Mouse (Mus musculus) heart, postnatal 0 days (tissue): ENCODE measurements at regions not wholly inside any gene's neighbourhood (a gene's known extent, or its start where the extent isn't known, plus 50 kb on each side); places are given as distances from the start of the nearest gene placed in this dataset.
"Not testable (repeated sequence)": the region's sequence is repeated elsewhere in the genome, so short reads cannot be mapped to it uniquely, and the experiment has no call there.

Experiments used
- ATAC-seq: fragments of 200-750 bp; cut with Nextera tagmentation; 2 replicates; pipeline ENCODE4 v1.8.0; 2017; ENCODE audit warnings: low read depth, moderate number of reproducible peaks, moderate library complexity; ENCODE audit not compliant: insufficient read depth
- DNase-seq: peaks from one replicate; pipeline ENCODE4 v3.0.0-alpha.2; 2016; ENCODE audit warnings: low spot score
- H3K27ac ChIP-seq: fragments of 300-500 bp; sonication (generic); 2 replicates; pipeline ENCODE4 v1.5.1; 2014; ENCODE audit warnings: low read depth, mild to moderate bottlenecking
- H3K27me3 ChIP-seq: fragments of 300-500 bp; sonication (generic); 2 replicates; pipeline ENCODE4 v1.6.1; 2014; ENCODE audit warnings: low read length, mixed read lengths; ENCODE audit not compliant: control insufficient read depth, insufficient read depth
- H3K36me3 ChIP-seq: fragments of 300-500 bp; sonication (generic); replicated peaks from 2 replicates; pipeline ENCODE4 v1.6.1; 2014; ENCODE audit warnings: low read length, mixed read lengths; ENCODE audit not compliant: control insufficient read depth, insufficient read depth
- H3K4me1 ChIP-seq: fragments of 300-500 bp; sonication (generic); 2 replicates; pipeline ENCODE4 v1.6.1; 2014; ENCODE audit warnings: antibody characterized with exemption; ENCODE audit not compliant: control insufficient read depth, insufficient read depth
- H3K4me2 ChIP-seq: fragments of 300-500 bp; sonication (generic); 2 replicates; pipeline ENCODE4 v1.6.1; 2014; ENCODE audit warnings: low read depth, mild to moderate bottlenecking, low read length, moderate library complexity
- H3K4me3 ChIP-seq: fragments of 300-500 bp; sonication (generic); 2 replicates; pipeline ENCODE4 v1.5.1; 2014; ENCODE audit warnings: low read depth, low read length
- H3K9ac ChIP-seq: fragments of 300-500 bp; sonication (generic); replicated peaks from 2 replicates; pipeline ENCODE4 v1.6.1; 2014; ENCODE audit warnings: low read depth, low read length, mixed read lengths
- H3K9me3 ChIP-seq: fragments of 300-500 bp; sonication (generic); replicated peaks from 2 replicates; pipeline ENCODE4 v1.6.1; 2016; ENCODE audit warnings: low read length; ENCODE audit not compliant: control insufficient read depth
- CTCF ChIP-seq: IDR thresholded peaks from 2 replicates; pipeline ENCODE4 v1.5.1; 2016; ENCODE audit warnings: antibody characterized with exemption, control low read depth, low read depth
- EP300 ChIP-seq: IDR thresholded peaks from 2 replicates; pipeline ENCODE4 v1.6.1; 2016; ENCODE audit warnings: antibody characterized with exemption, low read depth
- WGBS: fragments of 180-500 bp; shearing (Covaris S2); extraction: QIAGEN DNeasy Blood & Tissue Kit; methylation state at CpG from one replicate; pipeline ENCODE4 v1.1.7; 2014; 5-methylcytosine and 5-hydroxymethylcytosine counted together

GRCm38 (mm10) chr10:118052042-118052441 lies 89.6 kb upstream of the Mdm1 start:
- Histone ChIP-seq H3K9ac (no peak overlapping the region), H3K27ac (no peak overlapping the region), H3K4me2 (no peak overlapping the region), H3K4me3 (no peak overlapping the region), H3K4me1 (peaks cover 10% of the 10 kb centered on the region; the same call in 1 of the 2 replicates), H3K27me3 (no peaks in the 10 kb centered on the region), H3K9me3 (0 out of 2 replicates have a peak, but pooled peaks cover 5% of the 10 kb centered on the region), H3K36me3 (no peaks in the 10 kb centered on the region)
- TF ChIP-seq EP300 (no peak), CTCF (no peak)
- WGBS = 80% methylated on average over 11 of the region's 11 CpGs
- DNase-seq = no peak
- ATAC-seq = no peak

DNA sequence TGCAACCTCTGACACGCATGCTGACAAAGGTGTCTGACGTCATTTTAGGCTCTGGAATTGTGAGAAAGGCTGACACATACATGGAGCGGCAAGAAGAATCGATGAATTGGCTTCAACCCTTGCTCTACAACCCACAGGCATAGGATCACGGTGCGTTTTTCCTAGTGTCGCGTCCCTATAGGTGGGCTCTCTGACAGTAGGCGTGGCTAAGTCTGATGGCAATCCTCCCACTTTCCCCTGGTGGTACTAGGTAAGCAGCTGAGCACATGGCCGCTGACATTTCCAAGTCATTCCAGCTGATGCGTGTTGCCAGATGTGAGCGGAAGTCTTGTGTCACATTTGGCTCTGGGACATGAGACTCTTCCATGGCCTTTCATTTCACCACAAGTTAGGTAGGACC lies 89.1 kb upstream of the Mdm1 start:
- no peak overlapping the region for H3K4me2 ChIP-seq
- ATAC-seq (no peak), DNase-seq (no peak)
- 79% methylated on average over 12 of the region's 12 CpGs for WGBS
- peaks cover 10% of the 10 kb centered on the region; the same call in 1 of the 2 replicates for H3K4me1 ChIP-seq
- TF ChIP-seq CTCF (no peak), EP300 (no peak)
- no peak overlapping the region for H3K27ac ChIP-seq
- H3K4me3 ChIP-seq = no peak overlapping the region
- no peak overlapping the region for H3K9ac ChIP-seq
- 0 out of 2 replicates have a peak, but pooled peaks cover 5% of the 10 kb centered on the region for H3K9me3 ChIP-seq
- H3K36me3 ChIP-seq = no peaks in the 10 kb centered on the region
- H3K27me3 ChIP-seq = no peaks in the 10 kb centered on the region

DNA sequence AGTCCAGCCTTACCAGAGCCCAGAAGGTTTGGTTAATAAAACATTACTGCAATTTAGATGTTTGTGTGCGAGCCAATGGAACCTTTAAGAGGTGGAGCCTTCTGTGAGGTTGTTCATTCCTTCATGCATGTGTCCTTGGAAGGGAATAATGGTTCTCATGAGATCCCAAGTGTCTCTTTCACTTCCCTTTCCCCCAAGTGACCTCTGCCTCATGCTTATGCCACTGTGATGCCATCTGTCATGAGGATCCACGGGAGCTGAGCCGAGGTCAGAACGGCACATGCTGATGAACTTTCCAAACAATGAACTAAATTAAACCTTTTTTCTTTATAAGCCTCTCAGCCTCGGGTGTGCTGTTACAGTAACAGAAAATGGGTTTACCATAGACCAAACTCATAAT lies 88.6 kb upstream of the Mdm1 start:
- H3K9me3 ChIP-seq = 0 out of 2 replicates have a peak, but pooled peaks cover 5% of the 10 kb centered on the region
- H3K27me3 ChIP-seq = no peaks in the 10 kb centered on the region
- ATAC-seq (no peak), DNase-seq (no peak)
- 82% methylated on average over 5 of the region's 5 CpGs for WGBS
- no peak overlapping the region for H3K4me2 ChIP-seq
- H3K4me3 ChIP-seq = no peak overlapping the region
- H3K27ac ChIP-seq = no peak overlapping the region
- H3K4me1 ChIP-seq = peaks cover 10% of the 10 kb centered on the region; the same call in 1 of the 2 replicates
- TF ChIP-seq EP300 = no peak
- TF ChIP-seq CTCF = no peak
- H3K36me3 ChIP-seq = no peaks in the 10 kb centered on the region
- H3K9ac ChIP-seq = no peak overlapping the region

GRCm38 (mm10) chr10:118056789-118057271 lies 84.8 kb upstream of the Mdm1 start:
- Histone ChIP-seq H3K27ac (no peak overlapping the region), H3K4me1 (no peaks in the 10 kb centered on the region), H3K4me2 (no peak overlapping the region), H3K9me3 (0 out of 2 replicates have a peak, but pooled peaks cover 5% of the 10 kb centered on the region), H3K27me3 (no peaks in the 10 kb centered on the region), H3K9ac (no peak overlapping the region), H3K36me3 (no peaks in the 10 kb centered on the region), H3K4me3 (no peak overlapping the region)
- 46% methylated on average over 9 of the region's 9 CpGs for WGBS
- peak; percentile 32 for DNase-seq
- TF ChIP-seq CTCF = no peak
- TF ChIP-seq EP300 = no peak
- no peak for ATAC-seq

GRCm38 (mm10) chr10:118057516-118057915 lies 84.1 kb upstream of the Mdm1 start:
- no peak for ATAC-seq
- 0 out of 2 replicates have a peak, but pooled peaks cover 5% of the 10 kb centered on the region for H3K9me3 ChIP-seq
- DNase-seq = no peak

DNA sequence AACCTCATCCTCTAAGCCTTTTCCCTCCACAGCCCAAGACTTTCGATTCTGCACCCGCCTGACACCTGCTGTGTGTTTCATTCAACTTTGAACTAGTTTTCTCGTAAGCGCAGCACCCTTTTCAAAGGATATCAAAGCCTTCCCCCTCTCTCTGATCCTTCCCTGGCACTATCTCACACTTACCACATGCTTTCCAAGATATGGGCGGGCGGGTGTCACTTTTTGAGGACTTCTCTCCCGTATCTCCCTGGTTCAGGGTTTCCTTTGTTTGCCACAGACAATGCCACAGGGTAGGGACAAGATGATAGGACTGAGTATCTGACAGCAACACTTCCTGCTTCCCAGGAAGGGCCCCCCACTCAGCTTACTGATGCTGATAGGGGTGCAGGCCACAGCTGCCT lies 76.8 kb upstream of the Mdm1 start:
- H3K27me3 ChIP-seq = no peaks in the 10 kb centered on the region
- H3K4me1 ChIP-seq = no peaks in the 10 kb centered on the region
- 0 out of 2 replicates have a peak, but pooled peaks cover 4% of the 10 kb centered on the region for H3K9me3 ChIP-seq
- ATAC-seq (no peak), DNase-seq (no peak)
- no peak for TF ChIP-seq EP300
- no peak for TF ChIP-seq CTCF
- H3K4me2 ChIP-seq = no peak overlapping the region
- WGBS = 40% methylated on average over 7 of the region's 7 CpGs
- no peak overlapping the region for H3K4me3 ChIP-seq
- H3K9ac ChIP-seq = no peak overlapping the region
- H3K36me3 ChIP-seq = no peaks in the 10 kb centered on the region
- H3K27ac ChIP-seq = no peak overlapping the region

More at GRCm38 (mm10) chr10:118057516-118057915, 84.1 kb upstream of the Mdm1 start:
- Histone ChIP-seq H3K9ac (no peak overlapping the region), H3K4me2 (no peak overlapping the region), H3K27ac (no peak overlapping the region), H3K27me3 (no peaks in the 10 kb centered on the region), H3K36me3 (no peaks in the 10 kb centered on the region), H3K4me1 (no peaks in the 10 kb centered on the region), H3K4me3 (no peak overlapping the region)
- 61% methylated on average over 3 of the region's 3 CpGs for WGBS
- TF ChIP-seq EP300 = no peak
- no peak for TF ChIP-seq CTCF

- not testable (repeated sequence) for H3K4me2 ChIP-seq, H3K27me3 ChIP-seq, H3K27ac ChIP-seq, H3K4me3 ChIP-seq, H3K4me1 ChIP-seq, H3K36me3 ChIP-seq, ATAC-seq, DNase-seq, H3K9me3 ChIP-seq, H3K9ac ChIP-seq
- WGBS = 94% methylated on average over 8 of the region's 11 CpGs
Measured at GRCm38 (mm10) chr10:118076341-118076740, 65.3 kb upstream of the Mdm1 start.
